Mouse (Mus musculus) induced T-regulatory cell, adult 2 months (primary cell): ENCODE measurements around the gene Vangl2.

Source experiments
- DNase-seq: peaks from one replicate; pipeline ENCODE4 v3.0.0-alpha.2; 2012; ENCODE audit warnings: low read depth

Vangl2 gene

DNA sequence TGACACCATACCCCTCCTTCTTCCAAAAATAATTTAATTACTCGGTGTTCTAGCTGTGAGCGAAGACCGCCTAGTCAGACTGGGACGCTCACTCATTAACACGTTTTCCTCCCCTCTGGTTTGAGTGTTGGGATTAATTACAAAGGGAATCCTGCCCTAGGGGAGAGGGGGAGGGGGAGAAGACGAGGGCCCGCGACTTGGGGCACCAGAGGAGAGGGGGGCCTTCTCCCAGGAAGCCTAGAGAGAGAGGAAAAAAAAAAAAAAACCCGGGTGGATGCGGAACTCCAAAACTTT is 488 bp downstream of the Vangl2 start:
- no peak for DNase-seq

DNA sequence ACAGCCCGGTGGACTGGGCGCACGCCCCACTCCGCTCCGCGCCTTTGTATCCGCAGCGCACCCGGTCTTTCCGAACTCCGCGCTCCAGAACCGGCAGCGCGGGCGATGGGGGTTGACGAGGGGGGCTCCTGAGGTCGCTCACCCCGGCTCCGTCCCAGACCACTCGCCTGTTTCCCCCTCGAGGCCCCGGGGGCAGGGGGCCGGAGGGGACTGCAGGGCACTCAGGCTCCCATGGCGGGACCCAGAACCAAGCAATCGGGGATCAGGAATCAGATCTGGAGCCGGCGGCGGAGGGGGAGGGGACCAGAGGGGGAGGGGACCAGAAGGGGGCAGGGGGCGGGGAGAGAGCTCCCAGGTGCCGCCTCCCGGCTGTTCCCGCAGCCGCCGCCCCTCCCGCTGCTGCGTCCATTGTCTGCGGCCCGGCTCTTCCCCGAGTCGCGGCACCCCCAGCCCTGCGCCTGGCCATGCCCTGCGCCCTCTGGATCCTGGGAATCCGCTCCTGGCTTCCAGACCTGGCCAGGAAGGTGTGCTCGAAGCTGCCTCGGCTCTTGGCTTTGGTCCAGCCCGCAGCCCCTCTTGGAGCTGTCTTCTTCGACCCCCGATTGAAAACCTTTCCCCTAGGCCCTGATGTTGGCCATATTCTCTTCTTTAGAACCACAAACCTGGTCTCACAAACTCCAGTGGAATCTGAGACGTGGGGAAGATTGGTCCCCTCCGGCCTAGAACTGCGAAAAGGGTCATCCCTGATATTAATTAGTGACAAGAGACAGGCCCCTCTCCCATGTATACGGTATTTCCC is 1.0 kb downstream of the Vangl2 start:
- peak; percentile 82 for DNase-seq

DNA sequence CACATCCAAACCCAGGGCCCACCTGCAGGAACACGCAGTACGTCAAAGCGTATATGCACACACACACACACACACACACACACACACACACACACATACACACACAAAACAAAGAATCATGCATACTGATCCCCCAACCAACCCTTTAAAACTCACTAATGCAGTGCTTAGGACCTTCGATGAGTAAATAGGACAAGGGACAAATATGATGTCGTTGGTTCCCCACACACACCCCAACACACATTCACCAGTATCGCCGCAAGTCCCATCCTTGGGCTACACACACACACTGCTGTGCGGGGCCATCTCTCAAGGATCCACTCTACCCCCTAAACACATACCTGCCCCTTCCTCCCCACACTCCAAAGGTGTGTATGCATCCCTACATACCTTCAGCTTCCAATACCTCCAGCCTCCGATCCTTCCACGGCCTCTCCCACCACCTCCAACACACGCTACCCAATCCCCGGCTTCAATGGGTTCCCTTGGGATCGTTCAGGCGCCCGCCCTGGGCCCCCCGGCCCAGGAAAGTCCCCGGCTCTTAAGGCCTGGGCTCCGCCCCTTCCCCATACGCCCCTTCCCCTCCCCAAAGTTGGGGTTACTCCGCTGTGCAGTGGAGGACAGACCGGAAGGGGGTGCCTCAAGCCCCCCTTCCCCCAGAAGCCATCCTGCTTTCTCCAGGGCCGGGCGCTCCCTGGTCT is 1.9 kb downstream of the Vangl2 start:
- peak; percentile 65 for DNase-seq

DNA sequence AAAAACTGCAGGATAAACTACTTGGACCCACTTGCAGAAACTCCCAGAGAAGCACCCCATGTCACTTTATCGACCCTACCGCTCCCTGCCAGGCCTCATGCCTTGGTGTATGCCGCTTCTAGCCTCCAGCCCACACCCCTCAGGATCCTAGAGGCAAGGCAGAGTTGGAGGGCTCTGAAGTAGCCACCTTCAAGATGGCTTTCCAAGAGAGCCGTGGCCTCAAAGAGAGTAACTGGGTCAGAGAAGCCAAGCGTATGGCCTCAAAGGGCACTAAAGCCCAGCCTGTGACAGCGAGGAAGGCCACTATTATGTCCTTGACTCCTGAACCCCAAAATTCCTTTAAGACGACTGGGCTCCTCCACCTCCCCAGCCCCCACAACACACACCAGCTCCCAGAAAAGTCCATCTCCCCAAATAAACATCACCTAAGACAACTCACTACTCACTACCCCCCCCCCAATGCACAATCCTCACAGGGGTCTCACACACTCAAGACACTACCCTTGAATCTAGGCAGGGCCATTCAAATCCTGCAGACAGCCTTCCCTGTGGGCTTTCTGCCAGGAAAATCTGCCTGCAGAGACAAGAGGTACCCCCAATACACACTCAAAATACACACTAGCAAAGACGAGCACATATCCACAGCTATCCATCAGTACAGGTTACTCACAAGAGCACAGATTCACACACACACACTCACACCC is 2.9 kb downstream of the Vangl2 start:
- no peak for DNase-seq

DNA sequence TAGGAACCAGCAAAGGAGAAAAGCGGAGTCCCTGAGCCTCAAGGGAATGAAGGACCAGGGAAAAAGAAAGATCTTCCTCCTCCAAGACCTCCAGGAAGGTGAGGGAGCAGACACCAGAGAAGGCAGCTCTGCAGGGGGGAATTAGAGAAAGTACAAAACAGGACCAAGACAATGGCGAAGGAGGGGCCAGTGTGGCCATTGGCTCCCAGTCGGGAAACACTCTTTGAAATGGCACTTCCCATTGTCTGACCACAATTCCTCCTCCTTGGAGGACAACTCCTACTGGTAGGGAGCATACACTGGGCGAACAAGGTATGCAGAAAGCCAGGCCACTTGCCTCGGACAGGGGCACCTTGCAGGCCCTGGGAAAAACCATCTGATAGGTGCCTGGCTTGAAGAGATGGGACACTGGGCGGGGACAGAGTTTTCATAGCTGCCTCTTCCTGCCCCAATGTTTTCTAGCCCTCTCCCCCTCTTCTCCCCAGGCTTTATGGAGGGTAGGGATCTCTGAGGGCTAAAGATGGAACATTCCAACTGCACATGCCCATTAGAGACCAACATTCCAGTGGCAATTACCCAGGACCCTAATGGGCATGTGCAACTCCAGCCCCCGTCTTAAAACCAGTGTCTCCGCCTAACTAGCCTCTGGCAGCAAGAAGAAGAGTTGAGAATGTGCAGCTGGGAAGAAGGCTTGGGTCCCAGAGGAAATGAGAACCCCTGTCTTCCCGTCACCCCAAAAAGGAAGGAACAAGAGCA is 3.9 kb downstream of the Vangl2 start:
- no peak for DNase-seq

DNA sequence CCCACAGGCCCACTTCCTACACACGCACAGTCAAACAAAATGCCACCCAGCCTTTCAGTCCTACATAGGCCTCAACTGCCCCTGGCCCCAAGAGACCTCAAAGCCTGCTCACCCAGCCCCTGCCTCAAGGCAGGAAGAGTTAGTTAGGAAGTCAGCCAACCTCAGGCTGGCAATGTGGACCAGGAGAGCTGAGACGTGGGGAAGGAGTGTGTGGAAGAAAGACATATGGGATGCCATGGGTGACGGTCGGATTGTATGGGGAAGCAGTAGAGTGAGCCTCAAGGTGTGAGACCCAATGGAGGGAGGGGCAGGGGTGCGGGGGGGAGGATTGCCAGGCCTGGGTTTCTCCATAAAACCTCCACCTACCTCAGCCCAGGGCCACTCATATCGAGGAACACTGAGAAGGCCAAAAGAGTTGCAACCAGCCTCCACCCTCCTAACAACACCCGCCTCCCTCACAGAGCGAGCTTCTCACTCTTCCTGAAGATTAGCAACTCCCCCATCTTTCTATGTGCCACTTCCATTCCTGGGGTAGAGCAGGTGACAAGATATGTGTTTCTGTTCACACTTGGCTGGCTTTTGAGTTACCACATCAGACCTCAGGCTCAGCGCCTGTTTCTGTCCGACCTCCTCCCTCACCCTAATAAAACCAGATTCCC is 8.3 kb downstream of the Vangl2 start:
- no peak for DNase-seq

DNA sequence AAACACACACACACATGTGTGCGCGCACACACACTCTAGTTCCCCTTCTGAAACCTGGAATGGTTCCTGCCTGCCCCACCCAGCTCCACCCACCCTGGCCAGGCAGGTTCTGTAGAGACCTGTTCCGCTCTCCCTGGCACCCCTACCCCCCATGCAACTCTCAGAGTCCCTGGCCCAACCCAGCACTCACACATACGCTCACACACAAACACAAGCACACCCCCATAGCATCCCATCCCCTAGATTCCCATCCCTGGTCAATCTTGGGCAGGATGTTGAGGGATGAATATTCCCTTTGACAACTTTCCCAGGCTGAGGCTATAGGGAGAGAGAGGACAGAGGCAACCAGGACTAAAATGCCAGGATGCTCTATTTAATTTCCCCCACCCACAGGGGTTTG is 8.9 kb downstream of the Vangl2 start:
- DNase-seq, result no peak

DNA sequence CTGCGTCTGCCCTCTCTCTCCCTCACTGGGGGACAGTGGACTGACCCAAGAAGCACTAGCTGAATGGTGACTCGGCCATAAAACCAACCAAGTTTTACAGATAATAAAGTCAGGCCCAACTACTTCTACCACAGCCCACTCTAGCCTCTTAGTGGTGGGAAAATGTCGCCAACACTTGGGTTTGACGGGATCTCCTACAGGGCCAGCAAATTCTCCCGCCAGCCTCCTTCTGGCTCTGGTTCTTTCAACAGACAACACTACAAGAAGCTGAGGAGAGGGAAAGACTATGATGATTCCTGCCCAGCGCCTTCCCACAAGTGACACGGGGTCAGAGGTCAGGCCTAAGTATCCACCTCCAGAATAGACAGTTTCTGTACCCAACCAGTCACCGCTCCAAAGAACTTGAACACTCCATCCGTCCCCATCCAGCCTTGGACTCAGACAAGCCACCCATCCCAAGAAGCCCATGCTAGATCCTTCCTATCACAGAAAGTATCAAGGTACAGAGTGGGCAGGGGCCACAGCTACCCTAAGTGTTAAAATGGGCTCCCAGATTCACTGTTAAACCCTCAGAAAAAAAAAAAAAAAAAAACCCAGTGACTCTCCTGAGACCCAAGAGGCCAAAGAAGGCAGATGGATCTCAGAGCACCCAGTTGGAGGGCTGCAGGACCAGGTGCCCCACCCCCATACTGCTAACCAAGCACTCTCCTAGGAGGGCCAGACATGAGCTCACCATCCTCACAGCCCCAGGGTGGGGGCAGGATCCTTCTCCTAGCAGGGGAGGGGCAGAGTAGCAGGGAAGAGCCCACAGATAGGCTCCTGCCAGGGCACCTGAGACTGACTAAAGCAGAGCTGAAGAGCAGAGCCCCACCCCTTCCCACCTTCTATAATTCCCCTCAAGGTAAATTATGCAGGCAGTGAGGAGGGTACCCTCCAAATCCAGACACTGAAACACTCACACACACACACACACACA is 9.6 kb downstream of the Vangl2 start:
- no peak for DNase-seq

DNA sequence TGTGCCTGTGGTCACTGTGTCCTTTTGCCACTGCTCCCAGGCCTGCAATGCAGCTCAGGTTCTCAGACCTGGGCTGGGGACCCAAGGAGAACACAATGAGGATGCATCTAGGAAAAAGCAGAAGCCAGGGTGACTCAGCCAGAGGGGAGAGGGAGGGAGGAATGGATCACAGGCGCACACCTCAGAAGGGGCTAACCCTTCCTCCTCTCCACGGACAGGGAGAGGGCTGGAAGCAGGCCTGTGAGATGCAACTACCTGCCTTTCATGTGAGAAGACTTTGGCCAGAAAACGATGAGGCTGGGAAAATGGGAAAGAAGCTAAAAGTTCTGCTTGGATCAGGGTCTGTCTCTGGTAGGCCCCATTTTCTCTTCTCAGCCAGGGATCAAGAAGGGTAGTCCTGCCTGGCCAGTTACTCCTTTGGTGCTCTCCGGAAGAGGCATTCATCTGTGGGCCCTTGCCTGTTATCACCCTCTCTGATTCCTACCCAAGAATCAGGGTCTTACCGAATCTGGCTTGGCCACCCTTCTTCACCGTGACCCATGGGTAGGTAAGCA is 10.7 kb downstream of the Vangl2 start:
- DNase-seq, result no peak

DNA sequence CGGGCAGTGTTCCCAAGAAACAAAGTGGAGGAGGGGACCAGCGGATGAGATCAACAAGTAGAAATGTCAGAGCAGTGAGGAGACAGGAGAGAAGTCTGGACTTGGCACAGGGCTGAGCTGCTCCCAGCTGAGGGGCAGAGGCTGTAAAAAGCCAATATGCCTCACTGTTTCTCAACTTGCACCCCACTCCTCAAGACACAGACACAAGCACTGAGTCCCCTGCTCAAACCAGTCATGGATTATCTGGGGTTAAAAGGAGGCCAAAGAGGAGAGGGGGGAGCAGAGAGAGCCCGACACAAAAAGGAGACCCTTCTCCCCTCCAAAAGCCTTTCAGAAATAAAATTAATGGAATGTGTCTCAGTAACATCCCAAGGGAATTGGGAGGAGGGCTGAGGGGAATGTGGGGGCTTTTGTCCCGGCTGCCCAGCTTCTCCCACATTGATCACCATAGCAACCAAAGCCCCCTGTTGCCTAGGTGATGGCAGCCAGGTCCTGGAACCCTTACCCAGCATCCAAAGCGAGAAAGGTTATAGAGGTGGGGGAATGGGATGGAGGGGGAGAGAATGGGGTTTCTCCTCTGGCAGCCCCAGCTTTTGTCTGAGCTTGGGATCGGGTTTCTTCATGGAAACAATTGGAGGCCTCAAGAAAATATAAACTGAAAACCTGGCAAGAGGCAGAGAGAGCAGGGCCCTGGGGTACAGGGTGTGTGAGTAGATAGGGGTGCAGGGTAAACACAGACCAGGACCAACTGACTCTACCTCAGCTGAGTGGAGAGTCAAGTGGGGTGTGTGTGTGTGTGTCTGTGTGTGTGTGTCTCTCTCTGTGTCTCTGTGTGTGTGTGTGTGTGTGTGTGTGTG is 11.4 kb downstream of the Vangl2 start:
- no peak for DNase-seq

DNA sequence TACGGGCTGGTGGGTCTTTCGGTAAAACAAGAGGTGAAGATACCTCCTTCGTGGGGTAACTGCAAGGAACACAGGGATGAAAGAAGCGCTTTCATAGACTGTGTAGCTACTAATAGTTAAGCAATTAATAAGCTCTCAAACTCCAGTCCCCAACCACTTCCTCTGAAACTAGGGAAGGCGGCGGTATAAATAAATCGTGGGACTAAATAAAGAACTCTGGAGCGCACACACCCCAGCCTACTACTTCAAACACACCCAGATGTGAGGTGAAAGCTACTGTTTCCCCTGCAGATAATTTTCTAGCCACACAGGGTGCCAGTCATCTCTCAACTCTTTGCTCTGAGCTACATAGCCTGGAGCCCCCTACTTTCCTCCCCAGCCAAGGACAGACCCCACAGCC is 12.2 kb downstream of the Vangl2 start:
- DNase-seq, result no peak

DNA sequence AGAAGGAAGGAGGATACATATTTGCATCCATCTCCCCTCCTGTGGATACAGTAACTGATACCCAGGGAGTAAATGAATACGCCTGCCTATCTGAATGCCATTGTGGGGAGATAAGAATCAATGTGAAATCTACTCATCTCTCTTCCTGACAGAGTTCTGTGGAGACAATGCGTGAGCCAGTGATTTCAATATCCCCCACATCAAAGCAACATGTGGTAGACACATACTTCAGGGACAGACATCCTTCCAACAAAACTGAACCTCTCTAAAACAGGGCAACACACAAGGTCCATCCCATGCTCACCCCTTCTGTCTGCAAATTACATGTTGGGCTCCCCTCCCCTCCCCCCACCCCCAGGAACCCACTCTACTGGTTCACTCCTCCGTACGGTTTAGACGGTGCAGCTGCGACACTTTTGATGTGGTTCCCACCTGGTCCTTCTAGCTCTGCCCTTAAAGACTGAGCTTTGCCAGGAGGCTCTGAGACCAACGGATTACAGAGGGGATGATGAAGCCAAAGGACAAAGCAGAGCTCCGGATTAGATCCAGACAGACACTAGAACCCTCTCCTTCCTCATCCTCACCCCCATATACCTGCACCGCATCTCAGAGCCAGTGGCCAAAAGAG is 12.8 kb downstream of the Vangl2 start:
- DNase-seq, result peak; percentile 70

DNA sequence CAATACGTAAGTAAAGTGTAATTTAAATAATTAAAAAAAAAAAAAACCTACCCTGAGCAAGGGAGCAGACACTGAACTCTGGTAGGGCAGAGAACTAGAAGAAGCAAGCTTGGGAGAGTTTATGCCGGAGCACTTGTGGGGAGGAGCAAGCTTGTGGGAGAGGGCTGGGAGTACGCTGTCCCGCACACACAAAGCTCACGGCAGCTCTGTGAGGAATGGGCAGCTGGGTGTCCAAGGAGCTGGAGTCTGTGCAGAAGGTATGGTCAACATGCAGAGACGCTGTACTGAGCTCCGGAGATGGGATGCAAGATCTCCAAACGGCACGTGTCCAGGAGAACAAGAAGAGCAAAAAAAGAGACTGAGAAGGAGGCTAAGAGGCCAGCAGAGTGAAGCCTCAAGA is 13.5 kb downstream of the Vangl2 start:
- no peak for DNase-seq

DNA sequence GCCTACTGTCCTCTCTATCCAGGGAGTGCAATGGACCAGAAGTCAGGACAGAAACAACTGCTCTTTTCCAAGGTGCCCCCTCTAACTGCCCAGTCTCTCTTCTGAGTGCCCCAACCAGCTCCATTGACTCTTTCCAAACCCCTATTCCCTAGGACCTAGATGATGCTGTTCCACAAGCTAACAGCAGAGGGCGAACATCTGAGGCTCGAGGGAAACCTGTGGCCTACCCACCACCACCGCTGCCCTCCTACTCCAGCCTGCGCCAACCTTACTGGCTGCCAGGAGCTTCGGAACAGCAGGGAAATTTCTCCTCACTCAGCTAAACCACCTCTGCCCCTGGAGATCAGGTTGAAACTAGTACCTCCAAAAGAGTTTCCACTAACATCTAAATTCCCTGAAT is 16.2 kb downstream of the Vangl2 start:
- DNase-seq, result peak; percentile 82

DNA sequence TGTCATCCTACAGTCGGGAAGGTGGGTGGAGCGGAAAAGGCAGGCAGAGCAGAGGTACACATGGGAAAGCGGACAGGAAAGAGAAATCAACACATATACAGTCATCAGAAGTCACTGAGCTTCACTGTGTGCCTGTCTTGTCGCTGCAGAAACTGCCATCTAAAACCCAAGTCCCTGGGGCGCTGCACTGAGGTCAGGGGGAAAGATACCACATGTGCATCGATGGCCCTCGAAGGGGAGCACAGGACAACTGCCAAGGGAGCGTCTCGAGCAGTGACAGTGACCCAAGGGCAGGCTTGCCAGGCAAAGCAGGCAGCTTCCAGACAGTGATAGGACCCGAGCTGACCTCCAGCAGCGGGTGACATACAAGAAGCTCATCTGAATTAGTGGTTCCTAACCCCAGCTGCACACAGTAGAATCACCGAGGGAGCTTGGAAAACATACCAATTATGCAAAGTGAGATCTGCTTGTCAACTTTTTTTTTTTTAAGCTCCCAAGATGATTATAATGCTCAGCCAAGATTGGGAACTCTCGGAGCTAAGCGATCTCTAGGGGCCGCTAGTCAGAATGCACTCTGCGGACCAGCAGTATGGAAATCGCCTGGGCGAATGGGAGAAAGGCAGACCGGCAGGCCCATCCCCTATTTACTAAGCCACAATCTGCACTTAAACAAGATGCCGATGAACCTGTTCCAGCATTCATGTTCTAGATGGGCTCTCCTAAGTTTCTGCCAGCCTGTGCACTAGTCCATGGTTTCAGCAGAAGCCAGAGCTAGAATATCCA is 18.0 kb downstream of the Vangl2 start:
- no peak for DNase-seq

DNA sequence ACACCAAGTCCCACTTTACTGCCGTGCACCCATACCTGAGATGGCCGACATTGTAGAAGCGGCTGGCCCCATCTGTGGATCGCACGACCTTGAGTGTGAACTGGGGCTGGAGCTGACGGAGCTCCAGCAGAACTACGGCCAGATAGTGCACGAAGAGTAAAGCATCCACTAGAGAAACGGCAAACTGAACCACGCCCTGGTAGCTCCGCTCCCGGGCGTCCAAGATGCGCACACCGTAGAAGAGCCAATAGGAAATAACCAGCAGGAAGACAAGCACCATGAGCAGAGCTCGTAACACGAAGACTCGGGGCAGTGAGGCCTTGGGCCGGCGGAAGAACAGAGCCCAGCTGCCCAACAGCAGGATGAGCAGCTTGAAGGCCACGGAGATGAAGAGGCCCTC is 18.8 kb downstream of the Vangl2 start:
- DNase-seq, result no peak

DNA sequence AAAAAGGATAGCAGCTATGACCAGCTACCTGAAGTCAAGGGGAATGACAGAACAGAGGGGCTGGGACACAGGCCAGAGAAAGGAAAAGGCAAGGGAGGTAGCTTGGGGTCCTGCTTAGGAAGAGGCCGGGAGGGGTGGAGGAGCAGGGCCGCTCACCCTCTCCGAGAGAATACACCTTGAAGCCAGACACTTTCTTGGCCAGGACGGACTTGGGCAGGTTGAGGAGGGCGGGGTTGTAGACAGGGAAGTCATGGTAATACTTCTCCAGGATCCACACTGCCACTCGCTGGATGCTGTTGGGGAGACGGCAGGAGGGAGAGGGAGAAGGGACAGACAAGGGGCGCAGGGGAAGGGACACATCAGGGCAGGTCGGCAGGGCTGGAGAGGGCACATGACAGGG is 19.9 kb downstream of the Vangl2 start:
- no peak for DNase-seq

DNA sequence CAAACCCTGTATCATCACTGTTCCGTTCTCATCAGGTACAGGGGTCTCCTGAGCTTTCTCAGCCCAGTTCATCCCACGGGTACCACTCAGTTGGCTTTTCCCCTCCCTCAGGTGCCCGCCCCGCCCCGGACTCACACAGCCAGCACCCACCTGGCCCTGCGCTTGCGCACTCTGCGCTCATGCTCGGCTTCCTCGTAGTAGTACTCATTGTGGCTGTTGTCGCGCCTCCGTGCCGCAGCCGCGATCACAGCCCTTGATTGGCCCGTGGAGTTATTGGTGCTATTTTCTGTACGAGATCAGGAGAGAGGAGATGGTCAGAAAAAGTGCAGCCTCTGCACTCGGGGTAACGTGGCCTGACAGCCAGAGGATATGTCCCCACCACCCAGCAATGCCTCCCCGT is 20.5 kb downstream of the Vangl2 start:
- DNase-seq, result no peak
